Mouse (Mus musculus) liver, adult 2 months (tissue): ENCODE data around the gene Nol7.

ENCODE experiments used
- CTCF ChIP-seq: fragments of 200-500 bp; IDR thresholded peaks from 2 replicates; pipeline ENCODE4 v1.5.1; 2011; ENCODE audit warnings: low read depth, low read length, control low read depth
- POLR2A ChIP-seq: fragments of 200-500 bp; IDR thresholded peaks from 2 replicates; pipeline ENCODE4 v1.6.1; 2011; ENCODE audit warnings: low read length, control low read depth; ENCODE audit not compliant: insufficient read depth; ENCODE audit errors: extremely low read depth

DNA sequence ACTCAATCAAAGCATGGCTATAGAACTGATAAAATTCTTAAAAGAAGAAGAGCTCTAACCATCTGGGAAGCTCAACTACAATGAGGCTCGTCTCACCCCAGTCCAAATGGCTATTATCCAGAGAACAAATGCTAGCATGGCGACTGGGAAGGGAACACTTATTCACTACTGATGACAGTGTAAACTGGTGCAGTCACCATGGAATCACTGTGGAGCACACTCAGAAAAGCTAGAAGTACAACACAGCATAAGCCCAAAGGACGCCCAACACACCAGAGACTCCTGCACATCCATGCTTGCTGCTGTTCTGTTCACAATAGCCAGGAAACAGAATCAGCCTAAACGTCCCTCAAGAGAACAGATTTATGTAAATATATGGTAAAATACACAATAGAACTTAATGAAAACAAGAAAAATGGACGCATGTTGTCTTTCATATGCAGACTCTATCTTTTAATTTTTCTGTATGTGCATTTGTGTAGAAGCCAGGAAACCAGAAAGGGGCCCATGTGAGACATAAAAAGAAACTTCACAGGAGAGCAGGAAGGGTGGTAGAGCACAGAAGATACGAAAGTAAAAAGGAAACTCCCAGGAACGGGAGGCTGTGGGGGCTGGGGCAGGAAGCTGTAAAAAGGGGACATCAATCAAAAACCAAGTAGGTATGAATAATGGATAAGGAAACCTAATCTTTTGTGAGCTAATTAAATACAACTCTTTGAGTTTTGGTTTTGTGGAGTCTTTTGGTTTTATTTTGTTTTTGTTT is 54.8 kb downstream of the Nol7 start:
- TF ChIP-seq CTCF, result no peak
- TF ChIP-seq POLR2A, result no peak
